Mouse (Mus musculus): ENCODE results near the gene Scd4. TPM values are rescaled to one million over a fixed set of nuclear protein-coding genes. Genes with fewer than 3 reads are reported as not detected.
"Not testable (repeated sequence)": the region's sequence is repeated elsewhere in the genome, so short reads cannot be mapped to it uniquely, and the experiment has no call there.

The Scd4 gene
- polyA plus RNA-seq, 1 experiment from 2014 or later = 0.23 TPM

GRCm38 (mm10) chr19:44329566-44329965, 3.3 kb upstream of the Scd4 start:
- peaks cover 7% of the 10 kb centered on the region; the same call in 1 of the 2 replicates for H3K4me1 ChIP-seq
- H3K4me2 ChIP-seq (replicated peaks) = no peak overlapping the region
- WGBS = 96% methylated on average over 2 of the region's 2 CpGs
- H3K9me3 ChIP-seq = 0 out of 2 replicates have a peak, but pooled peaks cover 4% of the 10 kb centered on the region
- no peak overlapping the region for H3K27ac ChIP-seq (replicated peaks)
- H3K27me3 ChIP-seq = no peaks in the 10 kb centered on the region
- no peak overlapping the region for H3K9ac ChIP-seq (replicated peaks)
- H3K4me3 ChIP-seq = no peak overlapping the region
- ATAC-seq (replicated peaks) = no peak
- H3K36me3 ChIP-seq = no peaks in the 10 kb centered on the region

DNA sequence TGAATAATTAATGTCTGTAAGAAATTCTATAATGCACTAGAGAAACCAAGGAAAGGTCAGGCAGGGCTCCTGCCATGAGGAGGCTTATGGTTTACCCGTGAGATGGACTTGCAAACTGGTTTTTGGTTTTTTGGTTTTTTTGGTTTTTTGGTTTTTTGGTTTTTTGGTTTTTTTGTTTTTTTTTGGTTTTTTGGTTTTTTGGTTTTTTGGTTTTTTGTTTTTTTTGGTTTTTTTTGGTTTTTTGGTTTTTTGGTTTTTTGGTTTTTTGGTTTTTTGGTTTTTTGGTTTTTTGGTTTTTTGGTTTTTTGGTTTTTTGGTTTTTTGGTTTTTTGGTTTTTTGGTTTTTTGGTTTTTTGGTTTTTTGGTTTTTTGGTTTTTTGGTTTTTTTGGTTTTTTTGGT, 1.8 kb upstream of the Scd4 start:
- H3K36me3 ChIP-seq; H3K9me3 ChIP-seq; H3K4me3 ChIP-seq; H3K4me2 ChIP-seq (replicated peaks); ATAC-seq (replicated peaks); H3K9ac ChIP-seq (replicated peaks); H3K27ac ChIP-seq (replicated peaks); H3K27me3 ChIP-seq; H3K4me1 ChIP-seq: not testable (repeated sequence)
- 92% methylated on average over 1 of the region's 1 CpGs for WGBS

GRCm38 (mm10) chr19:44331911-44332310, 981 bp upstream of the Scd4 start:
- Histone ChIP-seq H3K4me2 (replicated peaks) (no peak overlapping the region), H3K27ac (replicated peaks) (no peak overlapping the region), H3K9me3 (no peaks in the 10 kb centered on the region), H3K9ac (replicated peaks) (no peak overlapping the region), H3K27me3 (no peaks in the 10 kb centered on the region), H3K36me3 (no peaks in the 10 kb centered on the region), H3K4me3 (no peak overlapping the region), H3K4me1 (peaks cover 7% of the 10 kb centered on the region; the same call in 1 of the 2 replicates)
- ATAC-seq (replicated peaks) = no peak
- 84% methylated on average over 5 of the region's 5 CpGs for WGBS

DNA sequence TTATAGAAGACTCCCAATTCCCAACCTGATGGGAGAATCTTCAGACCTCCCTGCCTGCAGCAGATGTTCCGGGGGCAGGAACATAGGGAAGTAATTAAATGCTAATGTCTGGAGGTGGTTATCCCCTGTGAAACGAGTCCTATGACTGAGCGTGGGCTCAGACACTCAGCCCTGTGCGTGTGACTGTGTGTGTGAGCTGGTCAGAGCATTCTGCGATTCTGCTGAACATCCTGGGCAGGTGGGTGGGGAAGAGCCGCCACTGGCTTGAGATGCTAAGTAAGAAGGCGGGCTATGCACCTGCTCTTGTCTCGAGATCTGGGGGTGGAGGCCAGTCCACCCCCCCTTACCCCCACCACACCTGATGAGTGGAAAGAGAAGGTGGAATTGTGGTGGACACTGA, 566 bp upstream of the Scd4 start:
- H3K9me3 ChIP-seq = no peaks in the 10 kb centered on the region
- WGBS = 76% methylated on average over 8 of the region's 8 CpGs
- no peak for ATAC-seq (replicated peaks)

DNA sequence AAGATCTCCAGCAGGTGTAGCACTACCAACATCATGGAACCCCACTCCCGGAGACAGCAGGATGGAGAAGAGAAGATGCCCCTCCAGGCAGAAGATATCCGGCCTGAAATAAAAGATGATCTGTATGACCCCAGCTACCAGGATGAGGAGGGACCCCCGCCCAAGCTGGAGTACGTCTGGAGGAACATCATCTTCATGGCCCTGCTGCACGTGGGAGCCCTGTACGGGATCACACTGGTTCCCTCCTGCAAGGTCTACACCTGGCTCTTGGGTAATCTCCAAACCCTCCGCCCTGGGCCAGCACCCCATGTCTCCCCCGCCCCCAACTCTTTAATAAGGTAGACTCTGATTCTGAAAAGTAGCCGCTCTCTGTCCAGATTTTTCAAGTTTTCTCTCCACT, 1.1 kb downstream of the Scd4 start:
- H3K9me3 ChIP-seq = no peaks in the 10 kb centered on the region
- peaks cover 7% of the 10 kb centered on the region; the same call in 1 of the 2 replicates for H3K4me1 ChIP-seq
- WGBS = 87% methylated on average over 9 of the region's 9 CpGs
- H3K36me3 ChIP-seq = no peaks in the 10 kb centered on the region
- H3K9ac ChIP-seq (replicated peaks) = no peak overlapping the region
- H3K4me3 ChIP-seq = no peak overlapping the region
- H3K4me2 ChIP-seq (replicated peaks) = no peak overlapping the region
- no peak overlapping the region for H3K27ac ChIP-seq (replicated peaks)
- ATAC-seq (replicated peaks) = no peak
- H3K27me3 ChIP-seq = no peaks in the 10 kb centered on the region

More for the DNA sequence above, 566 bp upstream of the Scd4 start:
- no peak overlapping the region for H3K4me3 ChIP-seq
- no peaks in the 10 kb centered on the region for H3K36me3 ChIP-seq
- peaks cover 7% of the 10 kb centered on the region; the same call in 1 of the 2 replicates for H3K4me1 ChIP-seq
- H3K27ac ChIP-seq (replicated peaks) = no peak overlapping the region
- H3K27me3 ChIP-seq = no peaks in the 10 kb centered on the region
- H3K4me2 ChIP-seq (replicated peaks) = no peak overlapping the region
- no peak overlapping the region for H3K9ac ChIP-seq (replicated peaks)

DNA sequence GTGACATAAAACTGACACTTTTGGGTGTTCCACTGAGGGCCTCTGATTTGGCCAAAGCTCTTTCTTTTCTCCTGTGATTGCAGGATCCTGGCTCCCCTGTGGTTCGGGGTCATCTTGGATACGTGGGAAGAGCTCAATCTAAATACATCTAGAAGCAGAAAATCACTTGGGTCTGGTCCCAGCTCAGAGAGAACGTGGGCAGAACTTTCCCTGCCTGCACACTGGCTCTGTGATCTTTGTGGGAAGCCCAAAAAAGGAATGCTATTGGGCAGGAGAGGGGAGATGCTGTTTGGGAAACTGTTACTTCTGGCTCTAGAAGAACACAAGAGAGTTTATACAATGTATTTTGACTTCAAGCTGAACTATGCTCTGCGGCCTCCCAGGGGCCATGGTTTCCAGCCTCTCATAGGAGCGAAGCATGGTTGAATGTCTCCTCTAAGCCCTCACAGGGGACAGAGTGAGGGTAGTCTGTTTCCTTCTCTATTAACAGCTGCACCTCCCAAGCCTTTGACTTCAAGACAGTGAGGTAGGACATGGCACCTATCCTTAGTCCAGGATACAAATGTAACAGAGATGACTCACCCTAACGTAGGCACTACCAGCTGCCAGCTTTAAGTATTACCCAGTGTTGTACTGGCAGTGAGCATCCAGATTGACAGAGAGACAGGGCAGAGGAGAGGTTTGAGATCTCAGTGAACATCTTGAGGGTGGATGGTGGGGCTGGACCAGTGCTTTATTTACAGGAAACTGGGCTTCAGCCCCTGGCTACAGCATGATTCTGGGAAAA, 3.2 kb downstream of the Scd4 start:
- H3K4me2 ChIP-seq (replicated peaks) = no peak overlapping the region
- H3K9me3 ChIP-seq = no peaks in the 10 kb centered on the region
- no peaks in the 10 kb centered on the region for H3K36me3 ChIP-seq
- H3K27ac ChIP-seq (replicated peaks) = no peak overlapping the region
- no peaks in the 10 kb centered on the region for H3K27me3 ChIP-seq
- no peak for ATAC-seq (replicated peaks)
- WGBS = 75% methylated on average over 6 of the region's 6 CpGs
- no peak overlapping the region for H3K4me3 ChIP-seq
- peaks cover 7% of the 10 kb centered on the region; the same call in 1 of the 2 replicates for H3K4me1 ChIP-seq
- no peak overlapping the region for H3K9ac ChIP-seq (replicated peaks)

- WGBS = 91% methylated on average over 8 of the region's 8 CpGs
- no peaks in the 10 kb centered on the region for H3K9me3 ChIP-seq
- no peak overlapping the region for H3K9ac ChIP-seq (replicated peaks)
- no peaks in the 10 kb centered on the region for H3K36me3 ChIP-seq
- H3K4me2 ChIP-seq (replicated peaks) = no peak overlapping the region
- no peaks in the 10 kb centered on the region for H3K4me1 ChIP-seq
- no peak overlapping the region for H3K27ac ChIP-seq (replicated peaks)
- no peak for ATAC-seq (replicated peaks)
- no peaks in the 10 kb centered on the region for H3K27me3 ChIP-seq
- H3K4me3 ChIP-seq = no peak overlapping the region
These were observed 16.8 kb downstream of the Scd4 start for GRCm38 (mm10) chr19:44349689-44350088.

DNA sequence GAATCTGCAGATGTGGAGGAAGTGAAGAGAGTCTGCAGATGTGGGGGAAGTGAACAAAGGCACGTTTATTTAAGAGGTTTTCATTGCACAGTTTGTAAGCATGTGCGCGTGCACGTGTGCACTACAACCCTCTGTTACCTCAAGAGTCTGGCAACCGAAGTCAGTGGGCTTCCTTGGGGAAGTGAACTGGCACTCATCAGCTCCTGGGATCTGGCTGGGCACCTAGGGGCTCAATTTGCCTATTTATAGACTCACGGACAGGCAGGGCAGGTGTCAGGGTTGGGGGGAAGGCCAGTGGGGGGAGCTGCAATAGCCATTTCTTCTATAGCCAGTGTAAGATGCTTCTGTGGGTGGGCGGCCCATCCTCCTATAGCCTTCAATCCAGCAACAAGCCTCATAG, 18.9 kb downstream of the Scd4 start:
- Histone ChIP-seq H3K27ac (replicated peaks) (no peak overlapping the region), H3K4me3 (no peak overlapping the region), H3K36me3 (no peaks in the 10 kb centered on the region), H3K27me3 (no peaks in the 10 kb centered on the region), H3K4me1 (no peaks in the 10 kb centered on the region), H3K4me2 (replicated peaks) (no peak overlapping the region), H3K9ac (replicated peaks) (no peak overlapping the region), H3K9me3 (no peaks in the 10 kb centered on the region)
- 83% methylated on average over 7 of the region's 7 CpGs for WGBS
- no peak for ATAC-seq (replicated peaks)

GRCm38 (mm10) chr19:44358700-44359099, 25.8 kb downstream of the Scd4 start:
- H3K4me2 ChIP-seq (replicated peaks) = no peak overlapping the region
- no peak for ATAC-seq (replicated peaks)
- H3K9me3 ChIP-seq = no peaks in the 10 kb centered on the region
- WGBS = 37% methylated on average over 8 of the region's 8 CpGs
- H3K4me1 ChIP-seq = peaks cover 7% of the 10 kb centered on the region; the same call in 1 of the 2 replicates
- H3K36me3 ChIP-seq = no peaks in the 10 kb centered on the region
- no peaks in the 10 kb centered on the region for H3K27me3 ChIP-seq
- H3K4me3 ChIP-seq = no peak overlapping the region
- H3K27ac ChIP-seq (replicated peaks) = no peak overlapping the region
- H3K9ac ChIP-seq (replicated peaks) = no peak overlapping the region

DNA sequence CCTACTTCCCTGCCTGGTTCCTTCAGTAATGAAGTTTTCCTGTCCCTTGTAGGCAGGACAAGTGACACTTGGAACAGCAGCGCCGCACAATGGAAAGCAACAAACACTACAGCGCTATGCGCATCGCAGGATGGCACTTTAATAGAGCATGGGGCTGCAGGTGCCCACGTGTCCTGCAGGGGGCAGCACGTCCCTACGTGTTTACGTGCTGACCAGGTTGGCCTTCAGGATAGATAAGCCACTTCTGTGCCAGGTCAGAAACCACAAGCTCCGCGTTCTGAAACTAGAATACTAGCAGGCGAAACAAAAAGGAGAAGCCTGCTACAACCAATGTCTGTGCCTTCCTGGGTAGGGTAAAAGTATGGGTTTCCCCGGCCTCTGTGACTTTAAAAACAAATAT, 30.6 kb downstream of the Scd4 start:
- no peak for ATAC-seq (replicated peaks)

DNA sequence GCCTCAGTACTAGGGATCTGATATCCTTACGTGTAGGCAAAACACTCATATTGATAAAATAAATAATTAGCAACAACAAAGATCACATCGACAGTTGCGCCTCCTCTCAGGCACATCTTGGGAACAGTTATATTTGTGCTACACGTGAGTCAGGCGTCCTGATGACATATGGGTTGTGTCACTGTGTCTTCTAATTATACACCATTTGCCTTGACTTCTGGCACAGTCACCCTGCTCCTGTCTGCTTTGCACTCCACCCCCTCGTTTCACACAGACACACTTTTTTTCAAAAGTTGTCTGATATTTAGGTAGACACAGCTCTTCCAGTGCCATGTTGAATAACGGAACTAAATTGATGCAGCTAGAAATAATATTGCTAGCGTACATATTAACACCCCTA, 31.1 kb downstream of the Scd4 start:
- WGBS = 64% methylated on average over 8 of the region's 8 CpGs
- H3K9ac ChIP-seq (replicated peaks) = no peak overlapping the region
- H3K27me3 ChIP-seq = no peaks in the 10 kb centered on the region
- no peak overlapping the region for H3K27ac ChIP-seq (replicated peaks)
- no peak for ATAC-seq (replicated peaks)
- no peaks in the 10 kb centered on the region for H3K36me3 ChIP-seq
- H3K4me3 ChIP-seq = no peak overlapping the region
- peaks cover 3% of the 10 kb centered on the region; the same call in 1 of the 2 replicates for H3K4me1 ChIP-seq
- no peak overlapping the region for H3K4me2 ChIP-seq (replicated peaks)
- no peaks in the 10 kb centered on the region for H3K9me3 ChIP-seq

More for the DNA sequence above, 30.6 kb downstream of the Scd4 start:
- H3K4me2 ChIP-seq (replicated peaks) = no peak overlapping the region
- H3K9me3 ChIP-seq = no peaks in the 10 kb centered on the region
- H3K27me3 ChIP-seq = no peaks in the 10 kb centered on the region
- H3K36me3 ChIP-seq = no peaks in the 10 kb centered on the region
- no peak overlapping the region for H3K9ac ChIP-seq (replicated peaks)
- H3K4me1 ChIP-seq = peaks cover 7% of the 10 kb centered on the region; the same call in 1 of the 2 replicates
- H3K27ac ChIP-seq (replicated peaks) = no peak overlapping the region
- WGBS = 25% methylated on average over 13 of the region's 13 CpGs
- no peak overlapping the region for H3K4me3 ChIP-seq

GRCm38 (mm10) chr19:44365733-44366132, 32.8 kb downstream of the Scd4 start:
- Histone ChIP-seq H3K4me3 (no peak overlapping the region), H3K36me3 (no peaks in the 10 kb centered on the region), H3K4me2 (replicated peaks) (no peak overlapping the region), H3K27me3 (no peaks in the 10 kb centered on the region), H3K9ac (replicated peaks) (no peak overlapping the region), H3K4me1 (0 out of 2 replicates have a peak, but pooled peaks cover 3% of the 10 kb centered on the region), H3K27ac (replicated peaks) (no peak overlapping the region), H3K9me3 (no peaks in the 10 kb centered on the region)
- 88% methylated on average over 4 of the region's 4 CpGs for WGBS
- ATAC-seq (replicated peaks) = no peak

GRCm38 (mm10) chr19:44367076-44367475, 34.2 kb downstream of the Scd4 start:
- H3K4me2 ChIP-seq (replicated peaks); H3K27me3 ChIP-seq; H3K4me3 ChIP-seq; H3K36me3 ChIP-seq; H3K27ac ChIP-seq (replicated peaks); ATAC-seq (replicated peaks); H3K9ac ChIP-seq (replicated peaks); H3K4me1 ChIP-seq; H3K9me3 ChIP-seq: not testable (repeated sequence)
- WGBS = 38% methylated on average over 10 of the region's 10 CpGs

Data from forebrain, embryonic 15.5 days (tissue).